Mouse (Mus musculus) CH12.LX (cell line): ENCODE measurements around the gene Dnah3. TPM values are rescaled to one million over a fixed set of nuclear protein-coding genes. Genes with fewer than 3 reads are reported as not detected.

Experiments
- DNase-seq: peaks from one replicate; pipeline ENCODE4 v3.0.0-alpha.2; 2013; ENCODE audit errors: extremely low read depth
- H3K27ac ChIP-seq: 2 replicates; pipeline ENCODE4 v1.5.1; 2012; ENCODE audit warnings: low read depth, mild to moderate bottlenecking, control low read depth, moderate library complexity; ENCODE audit not compliant: insufficient read depth
- H3K27me3 ChIP-seq: replicated peaks from 2 replicates; pipeline ENCODE3; 2012; ENCODE audit warnings: inconsistent platforms
- H3K36me3 ChIP-seq, 2 experiments: replicated peaks in 1 of 2; 2 replicates each; pipeline versions ENCODE3 to v1.6.1; 2012; ENCODE audit warnings: inconsistent platforms in 1 of 2, low read length in 1 of 2, mild to moderate bottlenecking in 1 of 2, mixed read lengths in 1 of 2, moderate library complexity in 1 of 2; ENCODE audit not compliant: control insufficient read depth in 1 of 2, insufficient read depth in 1 of 2
- H3K4me1 ChIP-seq, 2 experiments: 2 replicates each; pipeline ENCODE4 v1.6.1; 2012; ENCODE audit warnings: inconsistent platforms in 1 of 2, moderate library complexity in 1 of 2; ENCODE audit not compliant: insufficient read depth in 2 of 2, control insufficient read depth in 1 of 2
- H3K4me2 ChIP-seq: 2 replicates; pipeline ENCODE4 v1.6.1; 2012; ENCODE audit warnings: low read depth, mild to moderate bottlenecking, control low read depth; ENCODE audit not compliant: poor library complexity, insufficient read depth, severe bottlenecking
- H3K4me3 ChIP-seq, 3 experiments: fragments of 150-350 bp in 1 of 3; sonication (generic) in 1 of 3; replicated peaks in 1 of 3; 2 replicates each; pipeline versions ENCODE3 to v1.5.1; 2011 to 2012; ENCODE audit warnings: low read depth in 2 of 3, low read length in 2 of 3, mild to moderate bottlenecking in 2 of 3, moderate library complexity in 2 of 3, control low read depth in 1 of 3, improper control_type of control experiment in 1 of 3, inconsistent platforms in 1 of 3, mixed read lengths in 1 of 3; ENCODE audit not compliant: poor library complexity in 1 of 3
- H3K79me2 ChIP-seq: replicated peaks from 2 replicates; pipeline ENCODE4 v1.6.1; 2012; ENCODE audit warnings: mild to moderate bottlenecking, moderate library complexity; ENCODE audit not compliant: control insufficient read depth, poor library complexity, insufficient read depth, severe bottlenecking; ENCODE audit errors: extremely low read depth
- H3K9ac ChIP-seq: 2 replicates; pipeline ENCODE4 v1.6.1; 2012; ENCODE audit warnings: low read depth, mild to moderate bottlenecking, control low read depth, moderate library complexity; ENCODE audit not compliant: insufficient read depth
- H3K9me3 ChIP-seq: replicated peaks from 2 replicates; pipeline ENCODE3; 2012; ENCODE audit warnings: low read length, inconsistent platforms, mixed read lengths
- BHLHE40 ChIP-seq: IDR thresholded peaks from 2 replicates; pipeline ENCODE4 v1.6.1; 2011; ENCODE audit warnings: mild to moderate bottlenecking, low read depth, low read length, improper control_type of control experiment
- CHD1 ChIP-seq: IDR thresholded peaks from 2 replicates; pipeline ENCODE4 v1.6.1; 2012; ENCODE audit warnings: low read depth, low read length, improper control_type of control experiment, inconsistent platforms
- ETS1 ChIP-seq: conservative IDR thresholded peaks from 2 replicates; pipeline ENCODE4 v1.6.1; 2012; ENCODE audit warnings: low read depth, mild to moderate bottlenecking, inconsistent platforms, low read length, improper control_type of control experiment, moderate library complexity
- GABPA ChIP-seq: IDR thresholded peaks from 2 replicates; pipeline ENCODE4 v1.6.1; 2012; ENCODE audit warnings: low read depth, low read length, improper control_type of control experiment, inconsistent platforms; ENCODE audit not compliant: insufficient replicate concordance
- IRF4 ChIP-seq: IDR thresholded peaks from 2 replicates; pipeline ENCODE4 v1.6.1; 2014; ENCODE audit warnings: low read depth, mild to moderate bottlenecking, inconsistent platforms, low read length, improper control_type of control experiment
- JUN ChIP-seq: IDR thresholded peaks from 2 replicates; pipeline ENCODE4 v1.6.1; 2011; ENCODE audit warnings: low read depth, mild to moderate bottlenecking, low read length, improper control_type of control experiment, moderate library complexity; ENCODE audit not compliant: insufficient read depth
- JUND ChIP-seq: conservative IDR thresholded peaks from 2 replicates; pipeline ENCODE4 v1.6.1; 2011; ENCODE audit warnings: low read depth, low read length, improper control_type of control experiment
- KAT2A ChIP-seq: IDR thresholded peaks from 2 replicates; pipeline ENCODE4 v1.6.1; 2012; ENCODE audit warnings: low read length, improper control_type of control experiment, inconsistent platforms; ENCODE audit not compliant: insufficient replicate concordance
- MAFK ChIP-seq: IDR thresholded peaks from 2 replicates; pipeline ENCODE4 v1.6.1; 2011; ENCODE audit warnings: low read length, improper control_type of control experiment; ENCODE audit not compliant: insufficient replicate concordance
- MXI1 ChIP-seq: IDR thresholded peaks from 2 replicates; pipeline ENCODE4 v1.6.1; 2011; ENCODE audit warnings: mild to moderate bottlenecking, low read depth, low read length, improper control_type of control experiment
- MYC ChIP-seq: IDR thresholded peaks from 2 replicates; pipeline ENCODE4 v1.6.1; 2011; ENCODE audit warnings: low read depth, mild to moderate bottlenecking, improper control_type of control experiment, low read length
- NRF1 ChIP-seq: IDR thresholded peaks from 2 replicates; pipeline ENCODE4 v1.6.1; 2014; ENCODE audit warnings: low read depth, mild to moderate bottlenecking, inconsistent platforms, low read length, improper control_type of control experiment, moderate library complexity
- POLR2A ChIP-seq: IDR thresholded peaks from 2 replicates; pipeline ENCODE4 v1.6.1; 2011; ENCODE audit warnings: low read depth, mild to moderate bottlenecking, improper control_type of control experiment, low read length
- POLR2AphosphoS2 ChIP-seq: IDR thresholded peaks from 2 replicates; pipeline ENCODE4 v1.6.1; 2011; ENCODE audit warnings: low read depth, low read length, improper control_type of control experiment
- RAD21 ChIP-seq: IDR thresholded peaks from 2 replicates; pipeline ENCODE4 v1.6.1; 2011; ENCODE audit warnings: low read depth, mild to moderate bottlenecking, low read length, improper control_type of control experiment, moderate library complexity
- RCOR1 ChIP-seq: conservative IDR thresholded peaks from 2 replicates; pipeline ENCODE4 v1.6.1; 2012; ENCODE audit warnings: low read depth, mild to moderate bottlenecking, inconsistent platforms, low read length, improper control_type of control experiment
- SIN3A ChIP-seq: IDR thresholded peaks from 2 replicates; pipeline ENCODE4 v1.6.1; 2012; ENCODE audit warnings: low read length, improper control_type of control experiment, inconsistent platforms
- TBP ChIP-seq: conservative IDR thresholded peaks from 2 replicates; pipeline ENCODE4 v1.6.1; 2011; ENCODE audit warnings: low read depth, low read length, improper control_type of control experiment
- UBTF ChIP-seq: IDR thresholded peaks from 2 replicates; pipeline ENCODE4 v1.6.1; 2012; ENCODE audit warnings: low read depth, mild to moderate bottlenecking, inconsistent platforms, low read length, improper control_type of control experiment, moderate library complexity
- USF2 ChIP-seq: conservative IDR thresholded peaks from 2 replicates; pipeline ENCODE4 v1.6.1; 2011; ENCODE audit warnings: low read depth, low read length, improper control_type of control experiment
- dilution Hi-C: fragments of 300-500 bp; cut with MboI; formaldehyde crosslinking; loops from 2 replicates; pipeline ENCODE4 v1.14.3; 2020; ENCODE audit warnings: low sequenced_read_pairs; ENCODE audit not compliant: extremely low pct_unique_long_range_greater_than_20kb, extremely low pct_ligation_motif_present
- in situ Hi-C: fragments of 300-500 bp; cut with MboI; formaldehyde crosslinking; loops from 3 replicates; pipeline ENCODE4 v1.14.3; 2019; ENCODE audit warnings: low sequenced_read_pairs, low pct_ligation_motif_present, low pct_unique_long_range_greater_than_20kb, mixed read lengths
- polyA plus RNA-seq: library from polyadenylated mRNA; unstranded; fragments of >175 nt; gene quantifications from 2 replicates; pipeline ENCODE4 v1.2.1, GENCODE M21; 2012; ENCODE audit warnings: low read depth; ENCODE audit not compliant: insufficient read length
- total RNA-seq, 2 experiments: library from RNA; depleted of rRNA; stranded (reverse); fragments of 300-350 nt in 1 of 2; fragments of >200 nt in 1 of 2; gene quantifications; 2 replicates each; pipeline ENCODE4 v1.2.3; 2012 to 2014

Dnah3 gene
- total RNA-seq (2012; rRNA removed) (not detected in 2 replicates), total RNA-seq (2014; rRNA removed) (not detected in 2 replicates), polyA plus RNA-seq (not detected in 2 replicates)

- dilution Hi-C loops, result no loop called here
- Histone ChIP-seq H3K36me3 (no peaks in the 10 kb centered on the region), H3K9ac (no peak within 1 kb of the TSS), H3K9me3 (no peaks in the 10 kb centered on the region), H3K4me2 (no peak within 1 kb of the TSS), H3K4me3 (no peak within 1 kb of the TSS), H3K27me3 (no peaks in the 10 kb centered on the region), H3K79me2 (no peaks in the 10 kb centered on the region), H3K4me1 (peaks cover 0 to 5% of the 10 kb centered on the region in 2 experiments; a peak in 1 of 4 replicates), H3K27ac (no peak within 1 kb of the TSS)
- TF ChIP-seq JUN (no peak), TBP (no peak), RAD21 (no peak), POLR2A (no peak), POLR2AphosphoS2 (no peak), KAT2A (no peak), SIN3A (no peak), MYC (no peak)
- in situ Hi-C loops, result no loop called here
- DNase-seq, result no peak
Observed at GRCm38 (mm10) chr7:120095180-120095579, at the start of gene Dnah3. Gene Dnah3 (minus strand): TSS chr7:120095280.

- TF ChIP-seq ETS1, result no peak
- no peak for TF ChIP-seq RCOR1
- TF ChIP-seq MAFK, result no peak
- TF ChIP-seq JUND, result no peak
- no peak for TF ChIP-seq NRF1
- no peak for TF ChIP-seq MXI1
- no peak for TF ChIP-seq RAD21
- TF ChIP-seq USF2, result no peak
- TF ChIP-seq UBTF, result no peak
- no peak for TF ChIP-seq GABPA
- no peak for TF ChIP-seq IRF4
- TF ChIP-seq CHD1, result no peak
- no peak for TF ChIP-seq BHLHE40
- no peak for TF ChIP-seq TBP
- DNase-seq, result no peak
- H3K9me3 ChIP-seq, result no peaks in the 10 kb centered on the region
- no peak overlapping the region for H3K27ac ChIP-seq
- dilution Hi-C loops, result no loop called here
- H3K79me2 ChIP-seq, result no peaks in the 10 kb centered on the region
- no peak overlapping the region for H3K4me3 ChIP-seq
- H3K4me1 ChIP-seq, result peaks cover 0 to 8% of the 10 kb centered on the region in 2 experiments; a peak in 1 of 4 replicates
- H3K4me2 ChIP-seq, result no peak overlapping the region
- no peaks in the 10 kb centered on the region for H3K36me3 ChIP-seq
- in situ Hi-C loops, result no loop called here
- H3K27me3 ChIP-seq, result no peaks in the 10 kb centered on the region
- no peak overlapping the region for H3K9ac ChIP-seq
Observed at GRCm38 (mm10) chr7:120142743-120143142, 47.7 kb upstream of the Dnah3 start.
